Mouse (Mus musculus) left cerebral cortex, postnatal 14 days (tissue): ENCODE results near the gene Iqck. TPM values are rescaled to one million over a fixed set of nuclear protein-coding genes. Genes with fewer than 3 reads are reported as not detected.
A peak's percentile ranks its signal among the peaks of the same experiment; 100 is the strongest.

Source experiments
- DNase-seq, 2 experiments: peaks; one replicate each; pipeline ENCODE4 v3.0.0; 2021 to 2022; ENCODE audit warnings: low spot score in 2 of 2, mixed read lengths in 1 of 2
- intact Hi-C: fragments of 180-260 bp; cut with DNase I; formaldehyde crosslinking; loops from one replicate; pipeline ENCODE4 v1.15.1; 2025
- total RNA-seq, 2 experiments: library from RNA; stranded (reverse); gene quantifications; 2 replicates each; pipeline ENCODE4 v1.2.3; 2021

Iqck gene
- total RNA-seq, 2 experiments from 2014 or later: 3.0 to 3.3 TPM

DNA sequence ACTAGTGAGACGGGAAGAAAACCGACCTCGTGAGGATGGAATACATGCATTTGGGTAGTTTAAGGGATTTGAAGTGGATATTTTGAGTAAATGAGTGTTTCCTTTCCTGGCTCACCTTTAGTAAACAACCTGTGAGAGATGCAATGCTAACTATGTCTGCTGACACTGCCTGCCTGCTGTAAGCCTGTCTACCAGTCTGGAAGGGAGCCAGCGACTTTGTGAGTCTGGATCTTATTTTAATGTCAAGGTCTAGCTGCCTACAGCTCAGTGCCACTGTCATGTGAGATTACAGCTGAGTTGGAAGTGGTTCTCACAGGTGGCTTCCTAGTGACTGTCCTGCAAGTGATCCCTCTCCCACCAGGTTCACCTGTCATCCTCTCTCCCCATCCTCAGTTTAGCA is 49.0 kb downstream of the Iqck start:
- intact Hi-C loops: no loop called here
- no peak for DNase-seq

DNA sequence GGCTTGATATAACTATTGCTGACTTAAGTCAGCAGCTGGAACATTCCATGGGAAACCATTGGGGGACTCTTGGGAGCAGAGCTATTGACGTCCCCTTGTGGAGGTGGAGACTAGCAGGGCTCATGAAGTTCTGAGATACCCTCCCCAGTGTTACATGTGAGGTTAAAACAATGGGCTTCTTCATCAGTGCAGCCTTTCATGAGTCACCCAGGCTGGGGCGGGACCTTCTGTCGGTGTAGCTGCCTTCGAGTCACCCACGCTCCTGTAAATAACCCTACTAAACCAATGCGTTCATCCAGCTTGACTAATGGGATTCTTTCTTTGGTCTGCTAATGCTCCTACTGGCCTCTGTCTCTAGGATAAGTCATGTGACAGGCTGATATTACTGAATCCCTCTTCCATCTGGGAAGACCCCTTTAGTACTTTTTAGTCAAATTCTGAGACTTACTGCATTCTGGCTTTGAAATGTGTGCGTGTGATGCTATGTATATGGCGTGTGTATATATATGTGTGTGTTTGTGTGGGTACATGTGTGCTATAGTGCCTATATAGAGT is 53.5 kb downstream of the Iqck start:
- intact Hi-C loops: no loop called here
- no peak for DNase-seq

DNA sequence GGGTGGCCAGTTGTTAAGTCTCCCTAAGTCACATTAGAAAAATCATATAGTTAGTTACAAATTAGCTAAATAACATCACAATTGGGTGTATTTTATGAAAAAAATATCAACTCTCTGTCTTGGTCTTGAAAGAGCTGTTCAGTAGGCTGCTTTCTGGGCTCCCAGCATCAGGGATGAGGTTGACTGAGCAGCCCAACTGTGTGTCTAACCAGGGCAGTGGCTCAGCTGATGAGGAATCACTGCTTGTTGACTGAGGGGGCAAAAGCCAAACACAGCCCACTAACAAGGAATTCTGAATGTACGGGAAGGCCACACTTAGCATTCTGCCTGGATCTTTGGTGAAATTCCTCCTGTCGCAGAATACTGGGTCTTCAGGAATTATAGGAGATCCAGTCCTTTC is 54.9 kb downstream of the Iqck start:
- intact Hi-C loops: no loop called here
- no peak for DNase-seq

DNA sequence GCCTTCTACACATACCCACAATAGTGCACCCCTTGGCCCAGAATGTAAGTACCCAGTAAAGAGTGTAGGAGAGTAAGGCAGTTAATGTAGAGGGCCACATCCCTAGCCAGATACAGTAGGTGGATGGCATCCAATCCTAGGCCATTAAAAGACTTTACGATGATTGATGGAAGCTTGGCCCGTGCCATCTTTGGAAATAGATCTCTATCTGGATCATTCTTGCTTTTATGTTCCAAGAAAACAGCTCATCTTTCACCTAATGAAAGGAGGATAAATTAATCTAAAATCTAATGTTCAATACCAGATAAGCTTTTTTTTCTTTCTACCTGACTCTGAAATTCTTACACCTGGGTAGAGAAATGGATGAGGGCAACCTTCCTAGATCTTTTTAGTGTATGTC is 55.6 kb downstream of the Iqck start:
- intact Hi-C loops: no loop called here

DNA sequence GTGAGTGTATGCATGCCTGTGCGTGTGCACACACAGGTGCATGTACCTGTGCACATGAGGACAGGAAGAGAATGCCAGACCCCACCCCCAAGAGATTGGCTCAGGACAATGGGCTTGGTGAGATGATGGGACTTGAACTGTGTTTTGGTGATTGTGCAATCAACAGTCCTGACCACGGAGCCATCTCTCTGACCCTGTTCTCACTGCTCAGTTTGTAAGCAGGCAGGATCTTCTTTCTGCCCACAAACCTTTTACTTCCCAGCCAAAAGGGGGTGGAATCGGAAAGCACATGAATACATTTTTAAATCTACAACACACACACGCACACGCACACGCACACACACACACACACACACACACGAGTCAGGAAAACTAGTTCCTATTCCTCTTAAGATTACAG is 56.0 kb downstream of the Iqck start:
- DNase-seq: no peak
- intact Hi-C loops: no loop called here

More for the DNA sequence above, 55.6 kb downstream of the Iqck start:
- no peak for DNase-seq

DNA sequence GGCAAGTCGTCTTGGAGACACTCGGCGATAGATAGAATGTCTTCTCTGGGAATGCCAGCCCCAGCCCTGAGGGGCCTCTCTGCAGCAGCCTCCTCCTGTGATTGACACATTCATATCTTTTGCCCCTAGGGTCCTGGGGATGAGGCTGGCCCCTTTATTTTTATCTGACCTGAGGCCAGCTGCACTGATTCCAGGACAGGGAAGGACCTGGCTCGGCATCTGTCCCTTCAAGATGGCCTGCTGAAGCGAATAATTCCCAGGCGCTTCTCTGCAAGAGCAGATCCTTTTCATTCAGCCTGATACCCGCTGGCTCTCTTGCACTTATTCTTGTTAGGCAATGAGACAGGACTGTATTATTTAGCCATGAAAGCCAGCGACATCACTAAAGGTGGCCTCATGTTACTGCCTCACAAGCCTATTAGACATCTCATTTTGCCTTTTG is 56.5 kb downstream of the Iqck start:
- intact Hi-C loops: no loop called here
- DNase-seq: no peak

DNA sequence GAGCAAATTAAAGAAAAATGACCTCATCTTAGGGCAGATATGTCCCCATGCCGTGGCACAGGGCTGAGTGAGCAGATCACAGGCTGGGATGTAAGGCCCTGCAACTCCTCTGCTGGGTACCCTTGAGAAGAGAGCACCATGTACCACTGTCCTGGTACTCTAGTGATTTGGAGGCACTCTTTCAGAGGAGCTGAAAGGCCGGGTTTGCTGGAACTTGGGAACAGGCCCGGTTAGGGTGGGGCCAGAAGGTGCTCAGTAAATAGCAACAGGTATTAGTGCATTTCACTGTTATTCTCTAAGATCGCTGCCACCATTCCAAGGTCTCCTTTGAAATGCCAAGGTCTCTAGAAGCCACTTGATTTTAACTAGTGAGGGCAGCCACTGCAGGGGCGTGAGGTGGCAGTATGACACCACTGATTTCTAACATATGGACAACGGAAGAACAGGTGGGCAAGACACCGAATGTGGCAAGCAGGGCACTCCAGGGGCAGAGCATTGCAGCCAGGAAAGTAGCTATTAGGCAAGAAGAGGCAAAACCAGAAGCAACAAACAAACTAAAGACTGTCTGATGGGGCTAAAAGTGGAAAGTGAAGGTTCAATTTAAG is 59.1 kb downstream of the Iqck start:
- intact Hi-C loops: no loop called here
- no peak for DNase-seq

DNA sequence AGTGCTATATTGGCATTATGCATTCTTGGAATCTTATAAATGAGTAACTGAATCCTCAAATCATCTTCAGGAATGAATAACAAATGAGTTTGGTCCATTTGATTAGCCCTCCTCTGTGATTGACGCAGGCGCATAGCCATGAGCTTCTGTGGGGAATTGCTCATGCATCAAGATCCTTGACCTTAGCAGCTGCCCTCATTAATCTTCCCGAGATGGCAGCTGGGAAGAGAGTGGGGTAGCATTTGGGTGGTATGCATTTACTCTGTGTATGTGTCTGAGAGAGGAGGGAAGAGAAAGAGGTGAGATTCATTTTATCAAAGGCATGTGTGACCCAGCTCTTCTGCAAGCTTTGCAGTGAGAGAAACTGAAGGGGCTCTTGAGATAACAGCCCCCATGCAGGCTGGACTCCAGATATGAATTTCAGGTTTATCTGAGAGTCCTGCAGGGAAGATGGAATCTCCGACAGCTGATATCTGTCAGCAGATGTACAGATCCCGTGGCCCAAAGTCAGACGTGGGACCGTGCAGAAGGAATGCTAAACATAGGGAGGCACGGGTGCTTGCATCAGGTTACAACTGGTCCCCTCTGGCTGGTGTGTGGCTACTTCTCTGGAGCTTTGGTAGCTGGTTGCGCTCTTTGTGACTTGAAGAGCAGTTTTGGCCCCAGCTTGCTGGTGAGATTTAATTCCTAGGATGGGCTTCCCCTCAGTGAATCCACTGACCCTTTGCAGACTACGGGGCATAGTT is 63.9 kb downstream of the Iqck start:
- intact Hi-C loops: no loop called here
- DNase-seq: no peak

DNA sequence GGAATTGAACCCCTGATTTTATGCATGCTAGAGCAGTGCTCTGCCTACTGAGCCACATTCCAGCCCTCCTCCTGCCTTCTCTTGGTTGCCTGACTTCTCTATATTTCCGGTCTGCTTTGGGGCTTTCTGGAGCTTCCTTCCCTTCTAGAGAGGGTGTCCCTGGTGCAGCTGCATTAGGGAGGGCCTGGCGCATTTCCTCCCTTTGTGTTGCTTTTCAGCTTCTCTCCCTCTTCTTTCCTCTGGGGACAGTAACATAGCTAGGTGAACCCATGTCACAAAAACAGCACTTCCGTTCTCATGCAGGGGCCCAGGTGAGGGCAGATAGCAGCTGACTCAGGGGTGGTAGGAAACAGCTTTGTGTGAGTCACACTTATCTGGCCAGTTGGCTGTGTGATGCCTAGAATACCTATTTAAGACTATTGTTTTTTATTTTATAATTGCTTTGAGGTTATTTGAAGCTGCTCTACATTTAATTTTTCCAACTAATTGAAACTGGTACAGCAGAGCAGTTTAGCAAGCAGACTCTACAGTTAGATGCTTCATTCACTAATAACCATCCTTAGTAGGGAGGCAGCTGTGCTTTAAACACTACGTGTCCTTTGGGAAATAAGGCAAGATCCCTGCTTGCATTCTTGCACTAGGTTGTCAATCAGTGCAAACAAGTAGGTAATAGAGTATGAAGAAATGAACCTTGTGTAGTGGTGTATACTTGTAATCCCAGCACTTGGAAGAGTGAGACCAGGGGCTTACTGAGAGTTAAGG is 67.1 kb downstream of the Iqck start:
- intact Hi-C loops: no loop called here
- DNase-seq: no peak

DNA sequence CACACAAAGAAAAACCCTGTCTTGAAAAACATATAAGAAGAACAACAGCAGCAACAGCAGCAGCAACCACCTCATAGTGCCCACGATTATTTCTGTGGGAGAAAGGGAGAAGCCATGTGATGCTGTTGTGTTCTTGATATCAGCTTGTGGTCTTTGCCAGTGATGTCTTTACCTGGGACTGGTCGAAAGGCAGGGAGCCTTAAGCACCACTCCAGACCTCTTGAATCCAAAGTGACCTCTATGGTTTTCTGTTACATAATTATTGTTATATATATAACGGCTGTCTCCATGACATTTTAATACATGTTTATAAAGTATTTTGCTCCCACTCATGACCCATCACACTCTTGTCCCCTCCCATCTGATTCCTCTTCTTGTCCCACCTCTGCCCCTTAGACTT is 70.0 kb downstream of the Iqck start:
- intact Hi-C loops: no loop called here
- no peak for DNase-seq

DNA sequence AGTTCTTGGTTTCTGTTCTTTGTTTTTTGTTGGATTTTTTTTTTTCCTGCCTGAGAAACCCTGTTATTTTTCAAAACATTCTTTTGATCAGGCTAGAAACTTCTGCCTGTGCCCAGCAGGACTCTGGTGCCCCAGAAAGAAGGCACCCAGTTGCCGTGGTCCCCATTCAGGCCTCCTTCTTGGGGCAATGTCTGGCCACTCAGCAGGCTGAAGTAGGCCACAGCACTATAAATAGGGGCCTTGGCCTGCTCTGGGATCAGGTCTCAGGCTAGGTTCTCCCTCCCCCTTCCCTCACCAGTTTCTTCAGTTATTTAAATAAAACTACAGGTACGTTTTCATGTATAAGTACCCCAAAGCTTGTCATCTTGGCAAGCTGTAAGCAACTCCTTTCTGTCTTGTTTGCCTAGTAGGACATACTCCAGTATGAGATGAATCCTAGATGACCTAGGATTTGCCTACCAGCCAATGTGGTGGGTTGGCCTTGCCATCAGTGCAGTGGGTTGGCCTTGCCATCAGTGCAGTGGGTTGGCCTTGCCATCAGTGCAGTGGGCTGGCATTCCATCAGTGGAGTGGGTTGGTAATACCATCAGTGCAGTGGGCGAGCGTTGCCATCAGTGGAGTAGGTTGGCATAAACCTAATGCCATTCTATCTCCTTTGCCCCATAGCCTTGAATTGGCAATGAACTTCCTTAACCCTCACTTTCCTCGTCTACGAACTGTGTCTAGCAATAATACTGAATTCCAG is 71.1 kb downstream of the Iqck start:
- peak in 1 of 2 experiments; percentile 35 for DNase-seq
- intact Hi-C loops: no loop called here

DNA sequence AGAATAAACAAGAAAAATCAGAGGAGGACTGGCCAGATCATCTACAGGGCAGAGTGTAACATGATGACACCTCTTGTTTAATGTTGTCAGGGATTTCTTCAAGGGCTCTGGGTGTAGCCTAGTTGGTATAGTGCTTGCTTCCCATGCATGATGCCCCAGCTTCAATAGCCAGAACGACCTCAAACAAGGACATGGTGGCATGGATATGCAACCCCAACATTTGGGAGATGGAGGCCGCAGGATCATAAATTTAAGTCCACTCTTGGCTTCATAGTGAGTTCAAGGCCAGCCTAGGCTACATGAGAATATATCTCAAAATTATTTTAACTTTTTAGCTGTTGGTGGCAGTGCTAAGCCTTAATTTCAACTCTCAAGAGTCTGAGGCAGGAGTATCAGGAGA is 71.7 kb downstream of the Iqck start:
- intact Hi-C loops: no loop called here

DNA sequence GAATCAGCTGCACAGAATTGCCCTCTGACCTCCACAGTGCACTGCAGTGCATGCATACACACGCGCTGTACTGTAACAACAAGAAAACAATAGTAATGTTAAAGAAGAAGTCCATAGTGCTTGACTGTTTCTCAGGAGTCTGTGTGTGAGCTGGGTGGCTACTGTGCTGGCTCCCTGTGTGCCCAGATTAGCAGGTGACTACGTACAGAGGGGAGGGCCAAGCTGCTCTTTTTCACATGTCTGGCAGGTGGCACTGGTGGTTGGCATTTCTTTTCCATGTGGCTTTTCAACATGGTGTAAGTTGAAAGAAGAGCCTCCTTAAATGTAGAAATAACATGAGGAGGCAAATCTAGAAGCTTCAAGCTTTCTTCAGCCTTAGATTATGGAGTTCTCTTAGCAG is 72.8 kb downstream of the Iqck start:
- no peak for DNase-seq
- intact Hi-C loops: no loop called here

More for the DNA sequence above, 71.7 kb downstream of the Iqck start:
- no peak for DNase-seq

DNA sequence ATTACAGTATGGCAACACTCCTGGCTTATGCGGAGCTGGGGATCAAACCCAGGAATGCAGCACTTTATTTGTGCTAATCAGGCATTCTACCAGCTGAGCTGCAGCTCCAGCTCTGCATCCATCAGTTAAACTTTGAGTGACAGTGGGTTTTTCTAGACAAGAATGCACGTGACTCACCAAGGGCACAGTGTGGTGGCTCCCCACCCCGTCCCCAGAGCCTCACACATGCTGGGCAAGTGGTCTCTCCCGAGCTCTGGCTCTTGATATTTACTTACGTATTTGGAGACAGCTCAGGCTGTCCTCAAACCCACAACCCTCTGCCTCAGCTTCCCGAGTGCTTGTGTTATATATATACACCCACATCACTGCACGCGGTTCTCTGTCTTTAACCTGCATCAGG is 73.4 kb downstream of the Iqck start:
- intact Hi-C loops: no loop called here
- DNase-seq: no peak

DNA sequence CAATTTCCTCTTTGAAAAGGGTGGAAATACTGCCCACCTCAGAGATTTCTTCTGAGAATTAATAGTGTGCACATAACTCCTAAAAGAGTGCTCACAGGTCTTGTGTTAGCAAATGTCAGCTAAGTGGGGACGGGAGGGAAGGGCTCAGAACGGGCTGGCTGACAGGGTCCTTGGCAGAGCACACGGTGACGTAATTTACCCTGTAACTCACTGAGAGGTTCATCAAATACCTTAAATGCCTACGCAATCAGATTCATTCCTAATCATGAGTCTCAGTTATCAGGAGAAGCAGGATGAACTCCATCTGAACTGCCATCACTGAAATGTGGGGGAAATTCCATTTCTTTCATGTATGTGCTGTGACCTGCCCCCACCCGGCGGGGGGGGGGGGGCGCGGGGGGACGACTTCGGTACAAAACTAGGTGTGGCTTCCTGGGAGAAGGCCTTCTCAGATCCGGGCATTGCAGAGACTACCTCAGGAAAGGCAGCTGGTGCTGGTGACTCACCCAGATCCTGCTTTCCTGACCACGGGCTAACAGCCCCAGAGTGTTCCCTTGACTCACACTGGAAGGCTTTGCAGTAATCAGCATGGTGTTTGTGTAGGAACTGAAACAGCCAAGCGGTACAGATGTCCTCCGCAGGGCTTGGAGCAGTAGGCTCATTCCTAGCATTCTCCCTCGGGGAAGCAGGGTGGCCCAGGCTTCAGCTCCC is 74.2 kb downstream of the Iqck start:
- intact Hi-C loops: no loop called here

DNA sequence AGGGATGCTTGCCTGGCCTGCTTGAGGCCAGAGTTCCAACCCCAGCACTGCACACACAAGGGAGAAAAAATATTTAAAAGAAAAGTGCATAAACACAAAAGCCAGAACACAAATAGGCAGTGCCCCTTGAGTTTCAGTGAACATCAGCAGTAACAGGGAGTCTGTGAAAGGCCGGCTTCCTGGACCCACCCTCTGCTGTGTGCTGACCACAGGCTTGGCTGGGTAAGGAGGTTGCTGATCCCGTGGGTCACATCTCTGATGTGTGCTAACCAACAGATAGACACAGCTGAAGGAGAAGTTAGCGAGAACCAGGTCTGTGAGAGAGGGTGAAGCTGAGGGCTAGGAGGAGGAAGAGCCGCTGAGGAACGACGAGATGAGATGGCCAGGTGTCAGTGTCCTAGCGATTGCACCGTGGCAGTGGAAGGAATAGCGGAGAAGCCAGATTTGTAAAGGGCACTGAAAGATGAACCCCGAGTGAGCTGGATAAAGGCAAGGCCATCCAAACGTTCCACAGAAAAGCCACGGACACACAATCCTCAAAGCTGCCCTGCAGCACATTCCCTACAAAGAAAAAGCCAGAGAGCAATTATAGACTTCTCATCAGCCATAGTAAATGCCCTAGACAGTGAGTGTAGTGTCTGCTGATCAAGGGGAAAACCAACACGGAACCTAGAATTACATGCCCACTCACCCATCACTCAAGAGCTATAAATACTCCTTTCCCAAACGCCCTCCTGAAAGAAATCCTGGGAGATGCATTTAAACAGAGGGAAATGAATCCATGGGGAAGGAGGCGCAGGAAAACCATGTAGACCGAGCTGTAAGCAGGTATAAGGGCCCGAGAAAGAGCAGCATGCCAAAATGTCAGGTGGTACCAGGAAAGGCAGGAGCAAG is 76.2 kb downstream of the Iqck start:
- intact Hi-C loops: no loop called here
- DNase-seq: no peak

More for the DNA sequence above, 74.2 kb downstream of the Iqck start:
- DNase-seq: peak; percentile 25 to 52

DNA sequence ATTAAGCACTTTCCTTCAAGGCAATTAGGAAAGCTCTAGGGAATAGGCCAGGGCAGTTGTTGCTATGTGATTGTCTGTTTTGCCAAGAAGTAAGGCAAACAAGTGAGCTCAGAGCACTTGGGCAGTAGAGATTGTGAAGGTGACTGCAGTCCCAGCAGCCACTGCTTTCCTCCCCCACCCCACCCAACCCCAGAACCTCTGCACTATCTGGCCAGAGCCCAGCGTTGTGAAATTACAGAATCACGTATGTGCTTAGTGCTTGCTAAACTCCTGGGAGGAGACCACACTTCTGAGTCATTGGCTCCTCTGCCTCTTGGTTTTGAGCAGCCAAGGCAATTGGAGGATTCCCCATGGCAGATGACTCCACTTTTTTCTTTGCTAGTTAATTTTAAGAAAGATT is 79.8 kb downstream of the Iqck start:
- no peak for DNase-seq
- intact Hi-C loops: no loop called here

DNA sequence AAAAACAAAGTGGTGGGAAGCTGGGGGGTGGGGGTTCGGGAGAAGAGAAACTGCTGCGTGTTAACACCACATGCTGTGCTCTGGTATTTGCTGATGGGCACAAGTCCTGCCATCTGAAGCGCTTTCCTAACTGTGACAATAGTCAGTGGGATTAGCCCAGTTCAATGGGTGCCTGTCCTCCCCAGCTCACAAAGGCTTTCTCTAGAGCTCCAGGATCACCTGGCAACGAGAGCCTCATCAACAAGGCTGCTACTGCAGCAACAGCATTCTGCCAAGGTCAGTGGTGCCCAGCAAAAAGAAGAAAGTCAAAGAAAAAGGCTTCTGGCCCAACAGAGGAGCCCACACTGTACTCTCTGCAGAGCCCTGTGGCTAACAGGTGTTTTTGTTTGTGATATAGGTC is 81.3 kb downstream of the Iqck start:
- no peak for DNase-seq
- intact Hi-C loops: no loop called here
